Mouse (Mus musculus) midbrain, postnatal 0 days (tissue): ENCODE results near the gene BC053393. TPM values are rescaled to one million over a fixed set of nuclear protein-coding genes. Genes with fewer than 3 reads are reported as not detected.

Experiments used
- ATAC-seq: fragments of 200-750 bp; cut with Nextera tagmentation; 2 replicates; pipeline ENCODE4 v1.8.0; 2017; ENCODE audit warnings: moderate number of reproducible peaks, mild to moderate bottlenecking, moderate TSS enrichment, moderate library complexity; ENCODE audit not compliant: low FRiP score
- DNase-seq: peaks from one replicate; pipeline ENCODE4 v3.0.0-alpha.2; 2015; ENCODE audit warnings: low spot score
- H3K27ac ChIP-seq: fragments of 300-500 bp; sonication (generic); 2 replicates; pipeline ENCODE4 v1.5.1; 2014; ENCODE audit warnings: low read depth, mild to moderate bottlenecking, low read length, mixed read lengths
- H3K27me3 ChIP-seq: fragments of 300-500 bp; sonication (generic); 2 replicates; pipeline ENCODE4 v1.6.1; 2014; ENCODE audit warnings: low read length, control low read depth, mixed read lengths; ENCODE audit not compliant: insufficient read depth
- H3K36me3 ChIP-seq: fragments of 300-500 bp; sonication (generic); 2 replicates; pipeline ENCODE4 v1.6.1; 2014; ENCODE audit warnings: low read length, control low read depth, mixed read lengths; ENCODE audit not compliant: insufficient read depth
- H3K4me1 ChIP-seq: fragments of 300-500 bp; sonication (generic); 2 replicates; pipeline ENCODE4 v1.6.1; 2014; ENCODE audit warnings: mild to moderate bottlenecking, control low read depth, antibody characterized with exemption, low read length, mixed read lengths; ENCODE audit not compliant: insufficient read depth
- H3K4me2 ChIP-seq: fragments of 300-500 bp; sonication (generic); 2 replicates; pipeline ENCODE4 v1.6.1; 2014; ENCODE audit warnings: low read depth, mild to moderate bottlenecking, low read length, mixed read lengths; ENCODE audit not compliant: poor library complexity, severe bottlenecking
- H3K4me3 ChIP-seq: fragments of 300-500 bp; sonication (generic); 2 replicates; pipeline ENCODE4 v1.5.1; 2014; ENCODE audit warnings: low read depth, mild to moderate bottlenecking, low read length, moderate library complexity
- H3K9ac ChIP-seq: fragments of 300-500 bp; sonication (generic); replicated peaks from 2 replicates; pipeline ENCODE4 v1.6.1; 2014; ENCODE audit warnings: mild to moderate bottlenecking, low read length, moderate library complexity, mixed read lengths; ENCODE audit not compliant: poor library complexity, severe bottlenecking
- H3K9me3 ChIP-seq: fragments of 300-500 bp; sonication (generic); 2 replicates; pipeline ENCODE4 v1.6.1; 2016; ENCODE audit warnings: low read length, control low read depth
- CTCF ChIP-seq: IDR thresholded peaks from 2 replicates; pipeline ENCODE4 v1.5.1; 2016; ENCODE audit warnings: antibody characterized with exemption, mild to moderate bottlenecking
- WGBS: fragments of 180-500 bp; shearing (Covaris S2); extraction: QIAGEN DNeasy Blood & Tissue Kit; methylation state at CpG from one replicate; pipeline ENCODE4 v1.1.7; 2014; 5-methylcytosine and 5-hydroxymethylcytosine counted together
- polyA plus RNA-seq: library from polyadenylated mRNA; unstranded; fragments of >200 nt; fragmentation: Nextera tagmentation; extraction: Ambion mirVana; gene quantifications from 2 replicates; pipeline ENCODE4 v1.2.1, GENCODE M21; 2015
- total RNA-seq: library from RNA; depleted of rRNA; stranded (reverse); fragments of >200 nt; gene quantifications from 2 replicates; pipeline ENCODE4 v1.2.3, GENCODE M21; 2014

BC053393 gene
- total and polyA plus RNA-seq, 2 experiments from 2014 or later: not detected

- no peak overlapping the region for H3K9ac ChIP-seq
- no peak for TF ChIP-seq CTCF
These were observed 21.6 kb upstream of the BC053393 start for GRCm38 (mm10) chr11:46549721-46550120.

DNA sequence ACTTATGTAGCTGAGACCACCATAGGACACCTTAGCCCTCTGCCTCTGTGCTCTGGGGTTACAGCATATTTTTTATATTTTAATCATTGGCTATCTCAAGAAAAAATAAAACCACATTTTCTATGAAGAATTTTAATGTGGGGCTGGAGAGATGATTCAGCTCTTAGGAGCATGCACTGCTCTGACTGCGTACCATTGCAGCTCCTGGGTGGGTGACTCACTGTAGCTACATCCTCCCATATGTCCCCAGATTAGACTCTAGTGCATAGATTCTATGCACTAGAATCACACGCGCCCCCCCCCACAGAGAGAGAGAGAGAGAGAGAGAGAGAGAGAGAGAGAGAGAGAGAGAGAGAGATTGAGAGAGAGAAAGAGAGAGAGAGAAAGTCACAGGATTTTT, 18.6 kb upstream of the BC053393 start:
- ATAC-seq (no peak), DNase-seq (no peak)
- WGBS: 98% methylated on average over 3 of the region's 3 CpGs
- Histone ChIP-seq H3K4me3 (no peak overlapping the region), H3K36me3 (no peaks in the 10 kb centered on the region), H3K9me3 (no peaks in the 10 kb centered on the region), H3K27ac (no peak overlapping the region), H3K4me1 (no peaks in the 10 kb centered on the region), H3K4me2 (no peak overlapping the region), H3K27me3 (no peaks in the 10 kb centered on the region), H3K9ac (no peak overlapping the region)
- no peak for TF ChIP-seq CTCF

More at GRCm38 (mm10) chr11:46549721-46550120, 21.6 kb upstream of the BC053393 start:
- DNase-seq (no peak), ATAC-seq (no peak)
- Histone ChIP-seq H3K4me2 (no peak overlapping the region), H3K4me1 (no peaks in the 10 kb centered on the region), H3K4me3 (no peak overlapping the region), H3K36me3 (no peaks in the 10 kb centered on the region), H3K9me3 (no peaks in the 10 kb centered on the region), H3K27ac (no peak overlapping the region), H3K27me3 (no peaks in the 10 kb centered on the region)
- 87% methylated on average over 4 of the region's 4 CpGs for WGBS

DNA sequence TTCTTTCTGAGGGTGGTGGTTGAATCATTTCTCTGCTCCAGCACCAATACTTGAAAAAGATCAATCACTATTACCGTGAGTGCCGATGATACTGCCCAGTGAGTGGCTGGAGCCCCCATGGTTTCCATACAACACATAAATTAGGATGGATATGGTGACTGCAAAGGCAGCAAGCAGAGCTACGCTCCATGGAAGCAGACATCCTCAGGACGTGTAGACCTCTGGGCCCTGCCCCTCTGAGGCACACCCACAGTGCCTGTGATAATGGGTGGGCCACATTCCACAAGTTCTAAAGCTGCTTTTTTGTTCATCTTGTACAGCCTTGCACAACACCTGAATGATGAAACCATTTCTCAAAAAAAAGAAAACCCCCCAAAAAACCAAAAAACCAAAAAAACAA, 10.2 kb upstream of the BC053393 start:
- Histone ChIP-seq H3K27ac (no peak overlapping the region), H3K36me3 (no peaks in the 10 kb centered on the region), H3K9me3 (no peaks in the 10 kb centered on the region), H3K4me3 (no peak overlapping the region), H3K4me2 (no peak overlapping the region), H3K4me1 (no peaks in the 10 kb centered on the region), H3K9ac (no peak overlapping the region), H3K27me3 (no peaks in the 10 kb centered on the region)
- DNase-seq (no peak), ATAC-seq (no peak)
- no peak for TF ChIP-seq CTCF
- 86% methylated on average over 4 of the region's 4 CpGs for WGBS

- WGBS: 89% methylated on average over 1 of the region's 1 CpGs
- Histone ChIP-seq H3K4me1 (no peaks in the 10 kb centered on the region), H3K27me3 (no peaks in the 10 kb centered on the region), H3K27ac (no peak overlapping the region), H3K9me3 (no peaks in the 10 kb centered on the region), H3K36me3 (no peaks in the 10 kb centered on the region), H3K9ac (no peak overlapping the region), H3K4me2 (no peak overlapping the region), H3K4me3 (no peak overlapping the region)
- no peak for TF ChIP-seq CTCF
- no peak for ATAC-seq
- DNase-seq: no peak
These were observed 6.7 kb upstream of the BC053393 start for GRCm38 (mm10) chr11:46564671-46565070.

GRCm38 (mm10) chr11:46565967-46566366, 5.4 kb upstream of the BC053393 start:
- DNase-seq (no peak), ATAC-seq (no peak)
- Histone ChIP-seq H3K27me3 (no peaks in the 10 kb centered on the region), H3K9me3 (no peaks in the 10 kb centered on the region), H3K4me2 (no peak overlapping the region), H3K27ac (no peak overlapping the region), H3K9ac (no peak overlapping the region), H3K4me1 (no peaks in the 10 kb centered on the region), H3K36me3 (no peaks in the 10 kb centered on the region), H3K4me3 (no peak overlapping the region)
- no peak for TF ChIP-seq CTCF
- 94% methylated on average over 2 of the region's 2 CpGs for WGBS

DNA sequence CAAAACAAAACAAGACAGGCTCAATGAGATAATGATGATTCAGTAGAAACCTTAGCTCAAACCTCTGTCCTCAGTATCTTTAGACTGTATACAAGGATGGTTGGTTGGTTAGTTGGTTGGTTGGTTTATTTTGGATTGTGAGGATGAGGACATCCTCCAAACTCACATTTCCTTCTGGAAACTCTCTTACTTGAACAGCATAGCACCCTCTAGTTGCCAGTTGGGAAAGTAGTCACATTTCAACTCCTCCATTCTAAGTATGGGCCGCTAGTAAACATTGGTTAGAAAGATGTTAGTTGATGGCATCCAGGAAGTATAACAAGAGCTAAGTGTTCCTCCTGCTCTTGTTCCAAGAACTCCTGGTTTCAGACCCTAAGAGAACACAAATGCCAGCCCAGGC, 2.2 kb upstream of the BC053393 start:
- H3K27me3 ChIP-seq: no peaks in the 10 kb centered on the region
- H3K4me2 ChIP-seq: no peak overlapping the region
- WGBS: 57% methylated on average over 1 of the region's 1 CpGs
- no peak overlapping the region for H3K27ac ChIP-seq
- no peak for ATAC-seq
- no peaks in the 10 kb centered on the region for H3K36me3 ChIP-seq
- no peak overlapping the region for H3K4me3 ChIP-seq
- H3K9me3 ChIP-seq: no peaks in the 10 kb centered on the region
- peak; percentile 20; the same call in 1 of the 2 replicates for TF ChIP-seq CTCF
- H3K9ac ChIP-seq: no peak overlapping the region
- no peak for DNase-seq
- no peaks in the 10 kb centered on the region for H3K4me1 ChIP-seq
